Mouse (Mus musculus) bone marrow, adult 2 months (tissue): ENCODE results near the gene Cacna2d3.

Source experiments
- CTCF ChIP-seq: fragments of 200-500 bp; IDR thresholded peaks from 2 replicates; pipeline ENCODE4 v1.5.1; 2011; ENCODE audit warnings: low read length, control low read depth; ENCODE audit not compliant: control insufficient read depth, insufficient read depth
- POLR2A ChIP-seq: fragments of 200-500 bp; IDR thresholded peaks from 2 replicates; pipeline ENCODE4 v1.6.1; 2011; ENCODE audit warnings: low read depth, mild to moderate bottlenecking, control low read depth, low read length, borderline replicate concordance; ENCODE audit not compliant: control insufficient read depth

- TF ChIP-seq CTCF (no peak), POLR2A (no peak)
These were observed 380.9 kb downstream of the Cacna2d3 start for GRCm38 (mm10) chr14:29340728-29341127.
